Mouse (Mus musculus) spleen, adult 2 months (tissue): Measurements from ENCODE around the gene Bhlha15.

Experiments
- CTCF ChIP-seq: fragments of 200-500 bp; IDR thresholded peaks from 2 replicates; pipeline ENCODE4 v1.5.1; 2011; ENCODE audit warnings: mild to moderate bottlenecking, inconsistent platforms; ENCODE audit not compliant: insufficient read depth, insufficient read length, insufficient replicate concordance; ENCODE audit errors: extremely low read depth
- POLR2A ChIP-seq: fragments of 200-500 bp; IDR thresholded peaks from 2 replicates; pipeline ENCODE4 v1.6.1; 2011; ENCODE audit warnings: low read depth, low read length, inconsistent platforms

- TF ChIP-seq POLR2A: no peak
- TF ChIP-seq CTCF: no peak
Observed at GRCm38 (mm10) chr5:144194416-144194815, 4.3 kb downstream of the Bhlha15 start.
